Mouse (Mus musculus): ENCODE data around the gene Nudc. TPM values are rescaled to one million over a fixed set of nuclear protein-coding genes. Genes with fewer than 3 reads are reported as not detected.

The Nudc gene
- polyA plus RNA-seq, 1 experiment from 2014 or later, result 214 TPM

DNA sequence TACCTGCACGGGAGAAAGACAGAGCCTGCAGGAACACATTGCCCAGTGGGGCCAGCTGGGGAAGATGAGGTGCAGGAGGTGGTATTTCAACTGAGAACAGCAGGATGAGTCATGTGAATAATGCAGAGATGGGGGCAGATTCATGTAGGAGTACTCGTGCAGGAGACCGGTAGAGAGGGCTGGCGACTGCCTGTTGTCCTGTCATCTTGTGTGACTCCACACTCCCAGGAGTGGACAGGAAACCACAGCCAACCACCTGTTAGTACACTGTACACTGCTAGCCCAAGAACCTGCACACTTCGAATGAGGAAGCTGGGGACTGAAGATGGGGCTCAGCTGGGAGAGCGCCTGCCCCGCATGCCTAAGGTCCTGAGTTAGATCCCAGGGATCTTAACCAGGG, 44.3 kb downstream of the Nudc start:
- no peaks in the 10 kb centered on the region for H3K36me3 ChIP-seq
- H3K27me3 ChIP-seq, result peaks cover 96% of the 10 kb centered on the region
- no peak overlapping the region for H3K9ac ChIP-seq
- WGBS (ENCODE audit: insufficient replicate concordance), result 26% methylated on average over 7 of the region's 7 CpGs
- H3K4me2 ChIP-seq, result no peak overlapping the region
- DNase-seq (no peak), ATAC-seq (ENCODE audit: low read depth) (no peak)
- no peak overlapping the region for H3K4me3 ChIP-seq (replicated peaks)
- no peak overlapping the region for H3K27ac ChIP-seq
- no peaks in the 10 kb centered on the region for H3K9me3 ChIP-seq (replicated peaks)
- peaks cover 13% of the 10 kb centered on the region for H3K4me1 ChIP-seq (replicated peaks)

DNA sequence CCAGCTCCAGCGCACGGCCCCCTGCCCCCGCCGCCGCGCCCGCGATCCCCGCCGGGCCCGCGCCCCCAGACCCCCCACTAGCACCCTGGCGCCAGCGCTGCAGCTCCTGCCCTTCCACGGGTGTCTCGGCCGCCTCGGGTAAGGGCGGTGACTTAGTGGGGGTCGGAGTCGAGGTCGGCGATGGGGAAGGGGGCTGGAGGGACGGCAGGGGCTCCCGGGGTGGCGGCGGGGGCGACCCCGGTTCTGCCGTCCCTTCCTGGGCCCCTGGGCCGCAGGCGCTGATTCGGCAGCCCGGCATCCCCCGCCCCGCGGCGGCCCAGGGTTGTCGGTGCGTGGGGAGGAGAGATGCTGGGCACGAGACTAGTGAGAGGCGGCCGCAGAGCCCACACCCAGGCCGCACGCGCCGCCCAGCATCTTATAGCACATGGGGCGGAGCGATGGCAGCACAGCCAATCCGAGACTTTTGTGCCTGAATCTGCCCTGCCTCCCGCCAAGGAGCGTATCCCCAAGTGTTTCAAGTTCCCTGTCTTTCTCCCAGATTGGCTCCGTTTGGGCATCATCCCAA, 47.6 kb downstream of the Nudc start, which contains the start of gene Trnp1:
TSS of gene Trnp1 (minus strand) at position 391 of the 565 bp plus-strand sequence.
- Histone ChIP-seq H3K9ac (peak within 1 kb of the TSS; percentile 26; the same call in 1 of the 2 replicates), H3K4me1 (replicated peaks) (peaks cover 24% of the 10 kb centered on the region), H3K4me2 (peak within 1 kb of the TSS; percentile 67), H3K4me3 (replicated peaks) (peak within 1 kb of the TSS; percentile 52), H3K36me3 (no peaks in the 10 kb centered on the region), H3K27me3 (peaks cover 99% of the 10 kb centered on the region), H3K9me3 (replicated peaks) (no peaks in the 10 kb centered on the region), H3K27ac (no peak within 1 kb of the TSS)
- under 1% methylated on average over 47 of the region's 53 CpGs for WGBS (ENCODE audit: insufficient replicate concordance)
- peak; percentile 54; the same call in 1 of the 2 replicates for ATAC-seq (ENCODE audit: low read depth)
- DNase-seq, result peak; percentile 29

DNA sequence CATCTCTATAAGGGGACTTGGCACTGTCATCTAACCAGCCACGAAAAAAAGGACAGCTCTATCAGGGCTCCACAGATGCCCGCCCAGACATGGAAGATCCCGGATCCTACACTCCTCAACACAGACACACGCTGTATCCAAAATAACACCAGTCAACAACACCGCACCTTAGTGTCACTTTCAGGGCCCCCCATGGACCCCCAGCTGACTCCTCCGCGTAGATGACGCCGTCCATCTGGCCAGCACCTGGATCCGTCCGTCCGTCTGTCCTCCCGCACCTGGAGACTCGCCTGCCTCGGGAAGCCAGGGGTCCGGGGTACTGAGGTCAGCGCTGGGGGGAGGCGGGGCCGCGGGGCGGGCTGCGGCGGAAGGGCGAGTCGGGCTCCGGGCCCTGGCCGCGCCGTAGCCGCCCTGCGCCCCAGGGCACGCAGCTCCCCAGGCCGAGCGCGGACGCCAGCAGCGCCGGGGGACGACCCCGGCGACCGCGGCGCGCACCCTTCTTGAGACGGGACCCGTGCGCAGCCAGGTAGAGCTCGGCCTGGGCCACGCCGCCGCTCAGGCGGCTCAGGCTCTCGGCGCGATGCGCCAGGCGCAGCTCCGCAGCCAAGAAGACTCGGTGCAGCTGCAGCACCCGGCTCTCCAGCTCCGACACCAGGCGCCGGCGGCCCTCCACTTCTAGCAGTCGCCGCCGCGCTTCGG, 48.2 kb downstream of the Nudc start:
- ATAC-seq (ENCODE audit: low read depth) (no peak; the same call in 1 of the 2 replicates), DNase-seq (no peak)
- Histone ChIP-seq H3K27me3 (peaks cover 95% of the 10 kb centered on the region), H3K9me3 (replicated peaks) (no peaks in the 10 kb centered on the region), H3K4me2 (peak overlapping the region; percentile 67), H3K27ac (no peak overlapping the region), H3K36me3 (no peaks in the 10 kb centered on the region), H3K9ac (0 out of 2 replicates have a peak overlapping the region, but pooled peaks have one; percentile 26), H3K4me1 (replicated peaks) (peaks cover 24% of the 10 kb centered on the region), H3K4me3 (replicated peaks) (peak overlapping the region; percentile 52)
- 2% methylated on average over 64 of the region's 70 CpGs for WGBS (ENCODE audit: insufficient replicate concordance)

DNA sequence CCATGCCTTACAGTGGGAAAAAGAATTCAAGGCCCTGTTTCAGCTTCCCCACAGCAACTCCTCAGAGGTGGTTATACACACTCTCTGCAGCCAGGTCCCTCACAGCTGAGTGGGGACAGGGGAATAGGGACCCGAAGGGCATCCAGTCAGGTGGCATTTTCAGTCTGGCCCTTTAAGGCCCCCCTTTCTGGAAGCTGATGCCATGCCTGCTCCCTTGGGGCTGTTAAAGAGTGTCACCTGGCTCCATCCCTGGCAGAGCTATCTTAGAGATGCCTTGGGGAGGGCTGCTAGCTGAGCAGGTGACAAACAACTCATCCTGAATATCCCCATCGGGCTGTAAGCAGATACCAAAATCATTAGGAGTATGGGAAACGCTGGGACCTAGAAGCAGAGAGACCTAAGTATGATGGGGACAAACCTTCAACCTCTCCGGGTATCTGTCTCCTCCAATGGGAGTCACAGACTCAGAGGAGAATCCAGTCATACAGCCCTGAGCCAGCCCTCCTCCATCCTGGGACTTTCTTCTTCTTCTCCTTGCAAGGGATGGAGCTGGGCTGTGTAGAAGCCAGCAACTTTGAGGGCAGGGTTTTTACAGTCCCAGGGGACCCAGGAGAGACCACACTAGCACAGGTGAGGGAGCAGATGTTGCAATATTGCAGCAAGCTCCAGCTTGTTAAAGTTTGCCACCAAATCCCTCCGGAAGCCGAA, 48.9 kb downstream of the Nudc start:
- peaks cover 93% of the 10 kb centered on the region for H3K27me3 ChIP-seq
- no peaks in the 10 kb centered on the region for H3K36me3 ChIP-seq
- no peak overlapping the region for H3K27ac ChIP-seq
- no peak for ATAC-seq (ENCODE audit: low read depth)
- WGBS (ENCODE audit: insufficient replicate concordance), result 24% methylated on average over 6 of the region's 6 CpGs
- H3K4me3 ChIP-seq (replicated peaks), result peak overlapping the region; percentile 52; the same call in 1 of the 2 replicates
- H3K4me1 ChIP-seq (replicated peaks), result peaks cover 29% of the 10 kb centered on the region
- no peaks in the 10 kb centered on the region for H3K9me3 ChIP-seq (replicated peaks)
- H3K4me2 ChIP-seq, result no peak overlapping the region
- H3K9ac ChIP-seq, result no peak overlapping the region
- no peak for DNase-seq

DNA sequence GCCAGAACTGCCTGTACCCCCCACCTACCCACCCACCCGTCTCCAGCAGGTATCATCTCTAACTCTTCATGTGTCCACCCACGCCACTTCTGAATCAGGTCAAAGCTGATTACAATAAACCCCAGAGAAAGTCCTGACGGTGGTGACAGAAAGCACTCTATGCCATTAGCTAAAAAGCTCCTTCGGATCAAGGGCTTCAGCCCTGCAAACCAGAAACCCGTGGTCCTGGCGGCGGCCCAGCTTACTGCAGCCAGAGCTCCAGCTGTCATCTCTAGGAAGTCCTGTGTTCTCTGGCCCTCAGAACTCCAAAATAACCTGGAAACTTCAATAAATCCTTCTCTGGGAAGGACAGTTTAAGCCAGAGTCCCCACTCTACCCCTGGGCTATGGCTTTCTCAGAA, 50.1 kb downstream of the Nudc start:
- DNase-seq, result no peak
- Histone ChIP-seq H3K27me3 (peaks cover 90% of the 10 kb centered on the region), H3K9me3 (replicated peaks) (no peaks in the 10 kb centered on the region), H3K4me2 (no peak overlapping the region), H3K27ac (no peak overlapping the region), H3K9ac (no peak overlapping the region), H3K4me1 (replicated peaks) (peaks cover 37% of the 10 kb centered on the region), H3K36me3 (no peaks in the 10 kb centered on the region), H3K4me3 (replicated peaks) (no peak overlapping the region)
- no peak for ATAC-seq (ENCODE audit: low read depth)
- 26% methylated on average over 7 of the region's 7 CpGs for WGBS (ENCODE audit: insufficient replicate concordance)

DNA sequence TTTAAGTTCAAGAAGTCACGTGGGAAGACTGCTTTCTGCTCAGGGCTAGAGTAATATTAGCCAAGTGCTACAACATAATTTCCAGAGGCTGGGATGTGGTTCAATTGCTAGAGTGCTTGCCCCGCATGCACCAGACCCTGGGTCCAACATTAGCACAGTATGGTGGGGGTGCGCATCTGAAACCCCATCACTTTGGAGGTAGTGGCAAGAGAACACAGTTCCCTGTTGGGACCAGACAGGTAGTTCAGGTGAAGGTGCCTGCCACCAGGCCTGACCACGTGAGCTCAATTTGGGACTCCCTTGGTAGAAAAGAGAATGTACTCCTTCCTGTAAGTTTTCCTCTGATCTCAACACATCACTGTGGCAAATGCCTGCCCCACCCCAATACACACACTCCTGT, 50.9 kb downstream of the Nudc start:
- ATAC-seq (ENCODE audit: low read depth), result no peak
- H3K27me3 ChIP-seq, result peaks cover 84% of the 10 kb centered on the region
- peaks cover 38% of the 10 kb centered on the region for H3K4me1 ChIP-seq (replicated peaks)
- no peak overlapping the region for H3K9ac ChIP-seq
- 50% methylated on average over 4 of the region's 4 CpGs for WGBS (ENCODE audit: insufficient replicate concordance)
- no peak overlapping the region for H3K27ac ChIP-seq
- H3K36me3 ChIP-seq, result no peaks in the 10 kb centered on the region
- DNase-seq, result no peak
- H3K4me2 ChIP-seq, result 0 out of 2 replicates have a peak overlapping the region, but pooled peaks have one; percentile 60
- no peak overlapping the region for H3K4me3 ChIP-seq (replicated peaks)
- no peaks in the 10 kb centered on the region for H3K9me3 ChIP-seq (replicated peaks)

DNA sequence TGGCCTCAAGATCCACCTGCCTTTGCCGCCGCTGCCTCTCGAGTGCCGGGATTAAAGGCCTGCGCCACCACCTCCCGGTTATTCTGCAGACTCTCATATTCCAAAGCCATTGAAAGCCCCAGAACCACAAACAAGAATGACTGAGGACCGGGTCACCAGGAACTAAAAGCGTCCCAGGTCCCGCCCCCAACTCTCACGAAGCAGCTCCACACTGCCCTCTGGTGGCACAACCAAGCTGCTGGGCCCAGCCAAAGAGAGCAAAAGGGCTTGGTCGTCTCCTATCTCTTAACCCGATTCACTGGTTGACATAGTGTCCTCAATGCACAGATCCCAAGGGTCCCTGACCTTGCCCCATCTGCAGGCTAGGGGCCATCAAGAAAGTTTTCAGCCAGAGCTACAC, 51.4 kb downstream of the Nudc start:
- DNase-seq, result peak; percentile 67
- no peaks in the 10 kb centered on the region for H3K36me3 ChIP-seq
- 0% methylated on average over 12 of the region's 12 CpGs for WGBS (ENCODE audit: insufficient replicate concordance)
- no peak overlapping the region for H3K27ac ChIP-seq
- H3K4me2 ChIP-seq, result peak overlapping the region; percentile 60
- H3K4me3 ChIP-seq (replicated peaks), result peak overlapping the region; percentile 30
- peaks cover 79% of the 10 kb centered on the region for H3K27me3 ChIP-seq
- H3K9ac ChIP-seq, result no peak overlapping the region
- peaks cover 42% of the 10 kb centered on the region for H3K4me1 ChIP-seq (replicated peaks)
- H3K9me3 ChIP-seq (replicated peaks), result no peaks in the 10 kb centered on the region
- ATAC-seq (ENCODE audit: low read depth), result peak; percentile 42; the same call in 1 of the 2 replicates

DNA sequence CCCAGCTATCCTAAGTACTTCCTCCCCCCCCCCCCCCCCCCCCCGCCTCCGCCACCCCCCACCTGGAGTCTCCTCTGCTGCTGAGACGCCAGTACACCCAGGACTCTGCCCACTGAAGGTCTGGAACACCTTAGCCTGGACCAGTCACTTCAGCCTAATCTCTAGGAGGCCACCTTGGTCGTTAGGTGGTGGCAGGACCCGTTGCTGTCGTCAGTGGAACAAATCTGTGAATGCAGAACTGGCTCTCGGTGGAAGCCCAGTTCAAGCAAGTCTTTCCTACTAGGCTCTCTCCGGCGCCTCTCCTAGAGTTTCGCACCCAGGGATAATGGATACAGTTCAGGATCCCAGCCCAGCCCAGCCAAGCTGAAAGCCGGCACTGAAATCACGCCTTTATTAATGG, 51.9 kb downstream of the Nudc start:
- 15% methylated on average over 9 of the region's 12 CpGs for WGBS (ENCODE audit: insufficient replicate concordance)
- Histone ChIP-seq H3K9ac (no peak overlapping the region), H3K4me3 (replicated peaks) (peak overlapping the region; percentile 30)

DNA sequence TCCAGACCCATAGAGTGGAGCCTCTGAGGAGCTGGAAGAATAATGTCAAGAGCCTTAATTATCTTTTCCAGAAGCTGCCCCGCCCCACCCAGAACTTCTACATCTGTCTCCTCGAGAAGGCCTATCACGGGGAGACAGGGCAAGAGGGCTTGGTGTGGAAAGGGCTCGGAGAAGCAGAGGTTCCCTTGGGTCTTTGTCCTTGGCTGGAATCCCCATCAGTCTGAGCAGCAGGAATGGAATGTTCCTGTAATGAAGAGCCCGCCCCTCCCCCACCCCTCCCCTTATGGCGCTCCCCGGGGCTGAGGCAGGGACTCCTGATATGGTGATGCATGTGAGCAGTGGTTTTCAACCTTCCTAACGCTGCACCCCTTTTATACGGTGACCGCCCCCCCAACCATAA, 54.0 kb downstream of the Nudc start:
- Histone ChIP-seq H3K27me3 (peaks cover 53% of the 10 kb centered on the region), H3K9me3 (replicated peaks) (no peaks in the 10 kb centered on the region), H3K9ac (no peak overlapping the region), H3K4me2 (no peak overlapping the region), H3K4me1 (replicated peaks) (peaks cover 46% of the 10 kb centered on the region), H3K36me3 (no peaks in the 10 kb centered on the region), H3K27ac (no peak overlapping the region), H3K4me3 (replicated peaks) (no peak overlapping the region)
- DNase-seq, result no peak
- peak; percentile 34; the same call in 1 of the 2 replicates for ATAC-seq (ENCODE audit: low read depth)
- 25% methylated on average over 10 of the region's 10 CpGs for WGBS (ENCODE audit: insufficient replicate concordance)

More for the DNA sequence above, 51.9 kb downstream of the Nudc start:
- DNase-seq (no peak), ATAC-seq (ENCODE audit: low read depth) (no peak)
- Histone ChIP-seq H3K4me2 (peak overlapping the region; percentile 60), H3K27me3 (peaks cover 74% of the 10 kb centered on the region), H3K9me3 (replicated peaks) (no peaks in the 10 kb centered on the region), H3K4me1 (replicated peaks) (peaks cover 47% of the 10 kb centered on the region), H3K27ac (no peak overlapping the region), H3K36me3 (no peaks in the 10 kb centered on the region)

DNA sequence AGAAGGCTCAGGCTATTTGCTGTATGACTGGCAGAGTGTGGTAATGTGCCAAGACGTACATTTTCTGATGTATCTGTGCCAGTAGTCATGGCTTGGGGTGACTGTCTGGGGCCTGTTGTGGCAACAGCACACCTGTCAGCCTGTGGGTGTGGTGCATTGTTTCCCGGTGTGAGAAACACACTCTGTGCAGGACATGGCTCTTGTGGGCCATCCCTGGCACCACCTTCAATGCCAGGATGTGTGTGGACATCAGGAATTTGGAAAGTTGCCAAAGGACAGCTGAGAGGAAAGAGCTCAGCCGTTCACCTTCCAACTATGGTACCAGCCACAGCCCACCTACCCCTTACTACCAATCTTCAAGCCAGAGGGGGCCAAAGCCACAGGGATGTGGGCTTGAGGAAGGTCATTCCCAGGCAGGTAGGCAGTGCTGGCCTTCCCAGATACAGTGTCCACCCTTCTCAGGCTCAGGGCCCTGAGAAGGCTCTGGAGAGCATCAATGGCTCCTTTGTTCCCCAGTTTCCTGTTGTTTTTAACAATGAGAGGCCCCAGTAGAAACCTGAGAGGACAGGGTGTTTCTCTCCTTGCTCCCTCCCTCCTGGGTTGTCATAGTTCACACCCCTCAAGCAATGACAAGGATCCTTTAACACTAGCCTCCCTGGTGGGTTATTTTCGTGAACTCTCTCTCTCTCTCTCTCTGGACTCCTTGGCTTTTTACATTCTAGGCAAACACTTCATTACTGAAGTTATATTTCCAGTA, 56.1 kb downstream of the Nudc start:
- Histone ChIP-seq H3K4me1 (replicated peaks) (peaks cover 47% of the 10 kb centered on the region), H3K9ac (no peak overlapping the region), H3K36me3 (no peaks in the 10 kb centered on the region), H3K27me3 (peaks cover 41% of the 10 kb centered on the region), H3K4me2 (no peak overlapping the region), H3K9me3 (replicated peaks) (no peaks in the 10 kb centered on the region), H3K27ac (no peak overlapping the region), H3K4me3 (replicated peaks) (no peak overlapping the region)
- 57% methylated on average over 4 of the region's 4 CpGs for WGBS (ENCODE audit: insufficient replicate concordance)
- DNase-seq, result no peak
- ATAC-seq (ENCODE audit: low read depth), result no peak

Data from liver, embryonic 13.5 days (tissue).